Mouse (Mus musculus): ENCODE measurements around the gene Rpl38. TPM values are rescaled to one million over a fixed set of nuclear protein-coding genes. Genes with fewer than 3 reads are reported as not detected.

Rpl38 gene
- polyA plus RNA-seq, 1 experiment from 2014 or later = 853 TPM

DNA sequence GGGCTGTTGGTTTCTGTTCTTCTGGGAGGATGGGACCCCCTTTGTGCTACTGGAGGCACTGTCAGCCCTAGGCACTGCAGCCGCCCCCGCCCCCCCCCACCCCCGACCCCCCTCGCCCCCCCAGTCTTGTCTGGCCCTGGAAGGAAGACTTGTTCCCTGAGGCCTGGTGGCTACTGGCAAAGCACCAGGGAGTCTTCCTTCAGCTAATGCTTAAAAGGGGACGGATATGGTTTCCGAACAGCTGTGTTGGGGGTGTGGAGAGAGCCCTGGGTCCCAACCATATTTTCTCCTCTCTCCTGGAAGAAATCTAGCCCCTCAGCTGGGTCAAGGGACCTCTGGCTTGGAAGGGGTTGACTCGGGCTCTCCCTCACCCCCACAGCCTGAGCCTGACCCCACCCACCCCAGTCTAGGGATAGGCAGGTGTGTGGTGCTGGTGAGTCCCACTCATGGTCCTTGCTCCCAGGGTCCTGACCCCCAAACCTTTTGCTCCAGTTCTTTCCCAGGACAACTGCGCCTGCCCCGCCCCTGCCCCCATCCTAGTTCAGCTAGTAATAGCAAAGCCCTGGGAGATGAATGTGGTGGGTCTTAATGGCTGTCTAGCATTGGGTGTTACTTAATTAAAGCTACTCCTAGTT, 8.7 kb downstream of the Rpl38 start:
- H3K27ac ChIP-seq (ENCODE audit: low read depth, low read length) = no peak overlapping the region

DNA sequence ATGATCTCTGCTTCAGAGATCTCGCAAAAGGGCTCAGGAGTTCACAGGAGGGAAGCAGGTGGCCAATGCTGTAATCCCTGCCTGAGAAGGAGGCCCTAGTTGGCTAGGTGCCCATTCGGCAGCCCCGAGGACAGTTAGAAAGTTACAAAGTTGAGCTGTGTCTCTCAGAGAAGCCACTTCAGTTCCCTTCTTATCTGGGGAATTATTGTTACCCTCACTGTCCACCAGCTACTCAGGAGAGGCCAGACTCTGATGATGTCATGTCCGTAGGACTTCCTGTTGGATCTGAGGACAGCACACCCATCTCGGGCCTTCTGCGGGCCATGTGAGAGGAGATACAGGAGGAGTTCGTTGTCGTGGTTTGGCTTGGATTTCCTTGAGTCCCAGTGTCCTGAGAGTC, 11.3 kb downstream of the Rpl38 start:
- Histone ChIP-seq H3K9ac (ENCODE audit: low read depth, low read length) (no peak overlapping the region), H3K9me3 (replicated peaks; ENCODE audit: control insufficient read depth, low read length) (no peaks in the 10 kb centered on the region), H3K36me3 (ENCODE audit: control insufficient read depth, insufficient read depth, low read length) (no peaks in the 10 kb centered on the region), H3K4me3 (ENCODE audit: low read depth, low read length) (no peak overlapping the region), H3K4me1 (ENCODE audit: control insufficient read depth, insufficient read depth, low read length) (peaks cover 35% of the 10 kb centered on the region), H3K27me3 (ENCODE audit: control insufficient read depth, insufficient read depth, low read length) (peaks cover 6% of the 10 kb centered on the region), H3K27ac (ENCODE audit: low read depth, low read length) (peak overlapping the region; percentile 5; the same call in 1 of the 2 replicates), H3K4me2 (no peak overlapping the region)
- WGBS (ENCODE audit: insufficient replicate concordance) = 38% methylated on average over 8 of the region's 8 CpGs
- no peak for ATAC-seq (replicated peaks; ENCODE audit: insufficient number of reproducible peaks, low FRiP score, low TSS enrichment)

More for the DNA sequence above, 8.7 kb downstream of the Rpl38 start:
- peaks cover 30% of the 10 kb centered on the region for H3K4me1 ChIP-seq (ENCODE audit: control insufficient read depth, insufficient read depth, low read length)
- H3K4me2 ChIP-seq = peak overlapping the region; percentile 99
- no peak overlapping the region; the same call in 1 of the 2 replicates for H3K4me3 ChIP-seq (ENCODE audit: low read depth, low read length)
- H3K27me3 ChIP-seq (ENCODE audit: control insufficient read depth, insufficient read depth, low read length) = peaks cover 6% of the 10 kb centered on the region
- H3K9ac ChIP-seq (ENCODE audit: low read depth, low read length) = no peak overlapping the region
- no peak for ATAC-seq (replicated peaks; ENCODE audit: insufficient number of reproducible peaks, low FRiP score, low TSS enrichment)
- 58% methylated on average over 9 of the region's 9 CpGs for WGBS (ENCODE audit: insufficient replicate concordance)
- H3K9me3 ChIP-seq (replicated peaks; ENCODE audit: control insufficient read depth, low read length) = no peaks in the 10 kb centered on the region
- H3K36me3 ChIP-seq (ENCODE audit: control insufficient read depth, insufficient read depth, low read length) = peaks cover 12% of the 10 kb centered on the region

DNA sequence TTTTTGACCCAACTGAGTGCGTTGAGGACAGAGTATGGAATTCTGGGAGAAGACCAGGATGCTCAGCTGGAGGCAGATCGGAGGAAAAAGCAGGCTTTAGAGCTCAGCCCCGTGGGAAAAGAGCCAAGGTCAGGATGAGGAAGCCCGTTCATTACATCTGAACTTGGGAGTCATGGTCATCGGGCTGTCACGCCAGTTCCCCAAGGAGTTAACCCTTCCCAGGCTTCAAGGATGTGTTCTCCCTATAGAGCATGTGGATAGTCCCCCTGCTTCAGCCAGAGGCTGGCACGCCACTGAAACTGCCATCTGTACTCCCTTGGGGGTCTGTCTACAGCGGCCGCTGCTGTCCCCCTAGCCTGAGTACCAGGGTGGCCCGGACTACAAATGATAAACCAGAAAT, 12.0 kb downstream of the Rpl38 start:
- Histone ChIP-seq H3K9me3 (replicated peaks; ENCODE audit: control insufficient read depth, low read length) (no peaks in the 10 kb centered on the region), H3K27ac (ENCODE audit: low read depth, low read length) (no peak overlapping the region), H3K27me3 (ENCODE audit: control insufficient read depth, insufficient read depth, low read length) (peaks cover 6% of the 10 kb centered on the region), H3K4me2 (no peak overlapping the region), H3K4me1 (ENCODE audit: control insufficient read depth, insufficient read depth, low read length) (peaks cover 37% of the 10 kb centered on the region), H3K4me3 (ENCODE audit: low read depth, low read length) (no peak overlapping the region), H3K9ac (ENCODE audit: low read depth, low read length) (no peak overlapping the region), H3K36me3 (ENCODE audit: control insufficient read depth, insufficient read depth, low read length) (no peaks in the 10 kb centered on the region)
- ATAC-seq (replicated peaks; ENCODE audit: insufficient number of reproducible peaks, low FRiP score, low TSS enrichment) = no peak
- WGBS (ENCODE audit: insufficient replicate concordance) = 64% methylated on average over 10 of the region's 10 CpGs

DNA sequence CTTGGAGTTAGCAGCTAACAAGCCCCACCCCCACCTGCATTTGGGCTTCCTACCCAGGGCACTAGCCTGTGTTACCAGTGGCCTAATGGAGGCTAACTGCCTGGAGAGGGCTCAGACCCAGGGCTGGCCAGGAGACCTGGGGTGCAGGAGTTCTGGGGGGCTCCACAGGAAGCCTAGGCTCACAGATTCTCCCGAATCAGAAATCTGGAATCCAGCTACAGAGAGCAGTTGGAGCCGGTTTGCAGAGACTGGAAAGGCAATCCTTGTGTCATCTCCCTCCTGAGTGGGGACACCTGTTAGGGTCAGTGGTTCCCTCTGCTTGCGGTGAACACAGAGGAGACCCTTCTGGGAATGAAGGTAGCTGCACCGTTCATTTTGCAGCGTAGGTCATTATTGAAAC, 12.7 kb downstream of the Rpl38 start:
- H3K4me3 ChIP-seq (ENCODE audit: low read depth, low read length) = no peak overlapping the region
- H3K9me3 ChIP-seq (replicated peaks; ENCODE audit: control insufficient read depth, low read length) = no peaks in the 10 kb centered on the region
- H3K4me2 ChIP-seq = no peak overlapping the region
- no peak for ATAC-seq (replicated peaks; ENCODE audit: insufficient number of reproducible peaks, low FRiP score, low TSS enrichment)
- H3K27me3 ChIP-seq (ENCODE audit: control insufficient read depth, insufficient read depth, low read length) = peaks cover 6% of the 10 kb centered on the region
- no peak overlapping the region for H3K27ac ChIP-seq (ENCODE audit: low read depth, low read length)
- WGBS (ENCODE audit: insufficient replicate concordance) = 64% methylated on average over 5 of the region's 5 CpGs
- H3K4me1 ChIP-seq (ENCODE audit: control insufficient read depth, insufficient read depth, low read length) = peaks cover 36% of the 10 kb centered on the region
- H3K36me3 ChIP-seq (ENCODE audit: control insufficient read depth, insufficient read depth, low read length) = no peaks in the 10 kb centered on the region
- 0 out of 2 replicates have a peak overlapping the region, but pooled peaks have one; percentile 28 for H3K9ac ChIP-seq (ENCODE audit: low read depth, low read length)

DNA sequence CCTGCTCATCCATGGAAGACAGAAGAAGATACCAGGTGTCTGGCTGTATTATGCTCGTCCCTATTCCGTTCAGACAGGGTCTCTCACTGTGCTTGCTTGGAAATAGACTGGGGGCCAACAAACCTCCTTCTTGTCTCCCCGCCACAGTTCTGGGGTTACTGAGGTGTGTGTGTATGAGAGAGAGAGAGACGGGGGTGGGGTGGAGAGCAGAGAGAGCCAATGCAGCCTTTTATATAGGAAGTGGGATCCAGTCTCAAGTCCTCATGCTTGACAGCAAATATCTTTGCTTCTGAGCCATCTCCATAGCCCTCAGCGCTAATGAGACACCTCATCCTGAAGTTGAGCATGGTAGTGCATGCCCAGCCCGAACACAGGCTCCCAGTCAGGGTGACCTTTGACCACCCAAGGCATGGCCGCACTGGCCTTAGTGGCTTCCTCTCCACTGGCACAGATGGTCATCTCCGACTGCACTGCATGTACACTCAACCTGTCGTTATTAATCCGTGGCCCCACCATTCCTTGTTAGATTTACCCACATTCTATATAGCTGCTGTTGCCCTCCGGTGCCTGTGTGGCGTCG, 14.1 kb downstream of the Rpl38 start:
- H3K9ac ChIP-seq (ENCODE audit: low read depth, low read length) = no peak overlapping the region
- ATAC-seq (replicated peaks; ENCODE audit: insufficient number of reproducible peaks, low FRiP score, low TSS enrichment) = no peak
- H3K36me3 ChIP-seq (ENCODE audit: control insufficient read depth, insufficient read depth, low read length) = no peaks in the 10 kb centered on the region
- no peak overlapping the region for H3K4me3 ChIP-seq (ENCODE audit: low read depth, low read length)
- WGBS (ENCODE audit: insufficient replicate concordance) = 90% methylated on average over 13 of the region's 13 CpGs
- peaks cover 2% of the 10 kb centered on the region; the same call in 1 of the 2 replicates for H3K27me3 ChIP-seq (ENCODE audit: control insufficient read depth, insufficient read depth, low read length)
- no peak overlapping the region for H3K4me2 ChIP-seq
- H3K4me1 ChIP-seq (ENCODE audit: control insufficient read depth, insufficient read depth, low read length) = peaks cover 26% of the 10 kb centered on the region
- H3K27ac ChIP-seq (ENCODE audit: low read depth, low read length) = no peak overlapping the region
- H3K9me3 ChIP-seq (replicated peaks; ENCODE audit: control insufficient read depth, low read length) = no peaks in the 10 kb centered on the region

DNA sequence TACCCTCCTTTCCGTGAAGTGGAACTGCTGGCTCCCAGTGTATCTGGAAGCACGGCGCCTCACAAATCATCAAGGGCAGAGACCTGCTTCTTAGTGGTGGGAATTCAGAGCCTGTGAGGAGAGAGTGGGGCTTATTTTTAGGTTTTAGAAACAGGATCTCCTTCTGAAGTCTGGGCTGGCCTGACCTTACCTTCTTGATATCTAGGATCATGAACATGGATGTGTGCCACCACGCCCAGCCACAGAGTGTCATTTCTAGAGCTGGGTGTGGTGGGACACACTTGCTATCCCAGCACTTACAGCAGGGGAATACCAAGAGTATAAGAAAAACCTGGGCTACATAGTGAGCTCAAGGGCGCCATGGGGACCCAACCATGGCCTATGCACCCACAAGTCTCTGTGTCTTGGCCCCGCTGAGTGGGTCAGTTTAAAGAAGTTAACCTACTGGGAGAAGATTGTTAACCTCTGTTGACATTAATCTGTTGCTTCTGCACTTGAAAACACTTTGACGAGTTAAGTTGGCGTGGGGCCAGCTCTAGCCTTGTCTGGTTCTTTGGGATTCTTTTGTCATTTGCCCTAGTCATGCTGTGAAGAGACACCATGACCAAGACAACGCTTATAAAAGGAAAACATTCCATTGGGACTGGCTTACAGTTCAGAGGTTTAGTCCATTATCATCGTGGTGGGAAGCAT, 14.9 kb downstream of the Rpl38 start:
- H3K27me3 ChIP-seq (ENCODE audit: control insufficient read depth, insufficient read depth, low read length) = peaks cover 2% of the 10 kb centered on the region; the same call in 1 of the 2 replicates
- no peaks in the 10 kb centered on the region for H3K36me3 ChIP-seq (ENCODE audit: control insufficient read depth, insufficient read depth, low read length)
- 86% methylated on average over 10 of the region's 10 CpGs for WGBS (ENCODE audit: insufficient replicate concordance)
- H3K4me3 ChIP-seq (ENCODE audit: low read depth, low read length) = no peak overlapping the region
- H3K4me2 ChIP-seq = no peak overlapping the region
- no peak overlapping the region for H3K9ac ChIP-seq (ENCODE audit: low read depth, low read length)
- H3K4me1 ChIP-seq (ENCODE audit: control insufficient read depth, insufficient read depth, low read length) = peaks cover 26% of the 10 kb centered on the region
- no peak for ATAC-seq (replicated peaks; ENCODE audit: insufficient number of reproducible peaks, low FRiP score, low TSS enrichment)
- no peak overlapping the region for H3K27ac ChIP-seq (ENCODE audit: low read depth, low read length)
- H3K9me3 ChIP-seq (replicated peaks; ENCODE audit: control insufficient read depth, low read length) = no peaks in the 10 kb centered on the region

DNA sequence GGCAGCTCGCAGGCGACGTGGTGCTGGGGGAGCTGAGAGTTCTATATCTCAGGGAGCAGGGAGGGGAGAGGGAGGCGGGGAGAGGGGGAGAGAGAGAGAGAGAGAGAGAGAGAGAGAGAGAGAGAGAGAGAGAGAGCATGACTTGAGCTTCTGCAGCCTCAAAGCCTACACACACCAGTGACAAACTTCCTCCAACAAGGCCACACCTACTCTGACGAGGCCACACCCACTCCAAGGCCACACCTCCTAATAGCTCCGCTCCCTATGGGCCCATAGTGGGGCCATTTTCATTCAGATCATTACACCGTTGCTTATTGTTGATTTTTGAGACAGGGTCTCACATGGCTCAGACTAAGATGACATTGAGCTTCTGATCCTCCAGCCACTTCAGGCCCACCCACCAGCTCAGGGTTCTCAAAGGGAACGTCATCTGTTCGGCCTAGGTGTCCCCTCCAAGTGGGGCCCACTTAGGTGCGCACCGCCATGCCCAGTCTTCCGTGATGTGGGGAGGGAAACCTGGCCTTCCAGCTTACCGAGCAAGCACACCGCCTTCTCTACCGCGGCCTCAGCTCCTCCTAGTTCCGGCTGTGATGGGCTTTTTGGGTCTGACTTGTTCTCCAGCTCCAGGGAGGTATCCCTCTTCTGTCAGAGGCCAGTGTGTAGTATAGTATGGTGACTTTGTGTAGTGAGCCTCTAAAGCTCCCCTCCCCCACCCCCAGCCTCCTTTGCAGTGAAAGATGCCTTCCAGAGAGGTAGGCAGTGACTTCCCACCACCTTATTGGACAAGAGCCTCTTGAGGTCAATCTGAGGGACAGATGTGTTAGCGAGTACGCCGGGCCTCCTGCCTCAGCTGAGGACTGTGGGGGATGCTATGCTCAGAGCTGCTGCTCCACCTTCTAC, 15.6 kb downstream of the Rpl38 start:
- H3K4me2 ChIP-seq = no peak overlapping the region
- no peak overlapping the region for H3K27ac ChIP-seq (ENCODE audit: low read depth, low read length)
- peaks cover 26% of the 10 kb centered on the region for H3K4me1 ChIP-seq (ENCODE audit: control insufficient read depth, insufficient read depth, low read length)
- H3K36me3 ChIP-seq (ENCODE audit: control insufficient read depth, insufficient read depth, low read length) = no peaks in the 10 kb centered on the region
- H3K9me3 ChIP-seq (replicated peaks; ENCODE audit: control insufficient read depth, low read length) = no peaks in the 10 kb centered on the region
- ATAC-seq (replicated peaks; ENCODE audit: insufficient number of reproducible peaks, low FRiP score, low TSS enrichment) = peak; percentile 16; the same call in 1 of the 2 replicates
- H3K9ac ChIP-seq (ENCODE audit: low read depth, low read length) = no peak overlapping the region
- WGBS (ENCODE audit: insufficient replicate concordance) = 67% methylated on average over 20 of the region's 20 CpGs
- no peaks in the 10 kb centered on the region for H3K27me3 ChIP-seq (ENCODE audit: control insufficient read depth, insufficient read depth, low read length)
- no peak overlapping the region for H3K4me3 ChIP-seq (ENCODE audit: low read depth, low read length)

Data from heart, embryonic 11.5 days (tissue).